Mouse (Mus musculus) kidney, adult 2 months (tissue): Measurements from ENCODE around the gene Ppp1r13b. TPM values are rescaled to one million over a fixed set of nuclear protein-coding genes. Genes with fewer than 3 reads are reported as not detected.

Source experiments
- DNase-seq: peaks from one replicate; pipeline ENCODE4 v3.0.0; 2021
- H3K27ac ChIP-seq: fragments of 200-500 bp; 2 replicates; pipeline ENCODE4 v1.5.1; 2012; ENCODE audit warnings: low read depth, low read length, control low read depth, inconsistent platforms; ENCODE audit not compliant: insufficient read depth
- H3K27me3 ChIP-seq: fragments of 200-500 bp; replicated peaks from 2 replicates; pipeline ENCODE4 v1.6.1; 2012; ENCODE audit warnings: mild to moderate bottlenecking, moderate library complexity, low read length, inconsistent platforms; ENCODE audit not compliant: control insufficient read depth, insufficient read depth
- H3K36me3 ChIP-seq: fragments of 200-500 bp; 2 replicates; pipeline ENCODE4 v1.6.1; 2012; ENCODE audit warnings: mild to moderate bottlenecking, moderate library complexity, low read length, inconsistent platforms; ENCODE audit not compliant: control insufficient read depth, insufficient read depth
- H3K4me1 ChIP-seq: fragments of 200-500 bp; 2 replicates; pipeline ENCODE4 v1.6.1; 2011; ENCODE audit warnings: low read length; ENCODE audit not compliant: control insufficient read depth, insufficient read depth
- H3K4me3 ChIP-seq: fragments of 200-500 bp; 2 replicates; pipeline ENCODE4 v1.5.1; 2011; ENCODE audit warnings: mild to moderate bottlenecking, low read depth, low read length, control low read depth; ENCODE audit not compliant: insufficient read depth
- CTCF ChIP-seq: fragments of 200-500 bp; conservative IDR thresholded peaks from 2 replicates; pipeline ENCODE4 v1.5.1; 2011; ENCODE audit warnings: low read depth, mild to moderate bottlenecking, control low read depth, low read length, moderate library complexity, mixed read lengths; ENCODE audit not compliant: insufficient read depth, insufficient read length
- POLR2A ChIP-seq: fragments of 200-500 bp; IDR thresholded peaks from one replicate; pipeline ENCODE4 v1.6.1; 2011; ENCODE audit warnings: low read depth, low read length, control low read depth
- WGBS: fragments of 180-500 bp; shearing (Covaris S2); methylation state at CpG from one replicate; pipeline ENCODE4 v1.1.7; 2018; 5-methylcytosine and 5-hydroxymethylcytosine counted together
- polyA plus RNA-seq: library from polyadenylated mRNA; depleted of rRNA; stranded (reverse); fragments of >200 nt; gene quantifications from 2 replicates; pipeline ENCODE4 v1.2.3, GENCODE M21; 2012

Ppp1r13b gene
- polyA plus RNA-seq, 1 experiment = 11.7 TPM

GRCm38 (mm10) chr12:111931411-111932025 lies 23.6 kb upstream of the Ppp1r13b start:
- H3K4me3 ChIP-seq = no peak overlapping the region
- TF ChIP-seq POLR2A (no peak), CTCF (no peak)
- H3K36me3 ChIP-seq = no peaks in the 10 kb centered on the region
- H3K4me1 ChIP-seq = peaks cover 11% of the 10 kb centered on the region
- 78% methylated on average over 9 of the region's 9 CpGs for WGBS
- no peaks in the 10 kb centered on the region for H3K27me3 ChIP-seq
- no peak overlapping the region for H3K27ac ChIP-seq
- DNase-seq = no peak

- 86% methylated on average over 18 of the region's 18 CpGs for WGBS
- Histone ChIP-seq H3K27me3 (no peaks in the 10 kb centered on the region), H3K4me1 (0 out of 2 replicates have a peak, but pooled peaks cover 2% of the 10 kb centered on the region), H3K27ac (no peak overlapping the region), H3K4me3 (no peak overlapping the region), H3K36me3 (no peaks in the 10 kb centered on the region)
- TF ChIP-seq POLR2A = no peak
- no peak for TF ChIP-seq CTCF
- DNase-seq = no peak
These were observed 20.6 kb upstream of the Ppp1r13b start for GRCm38 (mm10) chr12:111928411-111928966.

- H3K4me1 ChIP-seq = no peaks in the 10 kb centered on the region
- DNase-seq = no peak
- WGBS = 88% methylated on average over 1 of the region's 1 CpGs
- H3K27me3 ChIP-seq = no peaks in the 10 kb centered on the region
- no peaks in the 10 kb centered on the region for H3K36me3 ChIP-seq
- no peak overlapping the region for H3K27ac ChIP-seq
- no peak overlapping the region for H3K4me3 ChIP-seq
- no peak for TF ChIP-seq POLR2A
- no peak for TF ChIP-seq CTCF
These were observed 19.4 kb upstream of the Ppp1r13b start for GRCm38 (mm10) chr12:111927338-111927737.

GRCm38 (mm10) chr12:111923117-111923516 lies 15.2 kb upstream of the Ppp1r13b start:
- Histone ChIP-seq H3K4me3 (no peak overlapping the region), H3K27ac (no peak overlapping the region), H3K4me1 (no peaks in the 10 kb centered on the region), H3K36me3 (no peaks in the 10 kb centered on the region), H3K27me3 (no peaks in the 10 kb centered on the region)
- TF ChIP-seq CTCF (no peak), POLR2A (no peak)
- WGBS = 92% methylated on average over 6 of the region's 6 CpGs
- no peak for DNase-seq

GRCm38 (mm10) chr12:111920046-111920445 lies 12.1 kb upstream of the Ppp1r13b start:
- H3K4me3 ChIP-seq = no peak overlapping the region
- 56% methylated on average over 9 of the region's 9 CpGs for WGBS
- no peaks in the 10 kb centered on the region for H3K36me3 ChIP-seq
- H3K27me3 ChIP-seq = no peaks in the 10 kb centered on the region
- DNase-seq = no peak
- H3K27ac ChIP-seq = no peak overlapping the region
- peaks cover 9% of the 10 kb centered on the region for H3K4me1 ChIP-seq
- TF ChIP-seq POLR2A = no peak
- TF ChIP-seq CTCF = no peak

- Histone ChIP-seq H3K4me1 (peaks cover 9% of the 10 kb centered on the region), H3K36me3 (no peaks in the 10 kb centered on the region), H3K27ac (no peak overlapping the region), H3K4me3 (no peak overlapping the region), H3K27me3 (no peaks in the 10 kb centered on the region)
- peak; percentile 56 for DNase-seq
- 24% methylated on average over 12 of the region's 12 CpGs for WGBS
- no peak for TF ChIP-seq POLR2A
- no peak for TF ChIP-seq CTCF
These were observed 8.8 kb upstream of the Ppp1r13b start for GRCm38 (mm10) chr12:111916514-111917217.

GRCm38 (mm10) chr12:111915781-111916180 lies 7.9 kb upstream of the Ppp1r13b start:
- H3K27ac ChIP-seq = no peak overlapping the region

More at GRCm38 (mm10) chr12:111915781-111916180, 7.9 kb upstream of the Ppp1r13b start:
- Histone ChIP-seq H3K27me3 (no peaks in the 10 kb centered on the region), H3K4me3 (no peak overlapping the region), H3K4me1 (peaks cover 9% of the 10 kb centered on the region), H3K36me3 (no peaks in the 10 kb centered on the region)
- no peak for TF ChIP-seq POLR2A
- no peak for TF ChIP-seq CTCF
- WGBS = 93% methylated on average over 6 of the region's 6 CpGs
- DNase-seq = no peak
